Mouse (Mus musculus) spleen, adult 12 weeks (tissue): ENCODE data around the gene Smagp.

Experiments used
- DNase-seq: peaks from one replicate; pipeline ENCODE4 v3.0.0; 2022; ENCODE audit warnings: low spot score

Smagp gene

GRCm38 (mm10) chr15:100665411-100666218, 28.9 kb upstream of the Smagp start:
- DNase-seq, result no peak

- peak; percentile 47 for DNase-seq
These were observed 28.1 kb upstream of the Smagp start for GRCm38 (mm10) chr15:100664813-100665274.

GRCm38 (mm10) chr15:100660805-100661204, 24.1 kb upstream of the Smagp start:
- DNase-seq, result no peak

GRCm38 (mm10) chr15:100660306-100660705, 23.6 kb upstream of the Smagp start:
- no peak for DNase-seq

GRCm38 (mm10) chr15:100655201-100655600, 18.5 kb upstream of the Smagp start:
- no peak for DNase-seq

- DNase-seq, result no peak
These were observed 17.5 kb upstream of the Smagp start for GRCm38 (mm10) chr15:100654271-100654670.

GRCm38 (mm10) chr15:100651610-100652009, 14.9 kb upstream of the Smagp start:
- no peak for DNase-seq

- DNase-seq, result no peak
These were observed 13.4 kb upstream of the Smagp start for GRCm38 (mm10) chr15:100650111-100650510.

- DNase-seq, result no peak
These were observed 9.4 kb upstream of the Smagp start for GRCm38 (mm10) chr15:100646161-100646560.

GRCm38 (mm10) chr15:100642451-100642850, 5.7 kb upstream of the Smagp start:
- no peak for DNase-seq

- DNase-seq, result no peak
These were observed 4.6 kb upstream of the Smagp start for GRCm38 (mm10) chr15:100641226-100641810.

GRCm38 (mm10) chr15:100639972-100640750, 3.4 kb upstream of the Smagp start:
- DNase-seq, result no peak

- DNase-seq, result no peak
These were observed 921 bp upstream of the Smagp start for GRCm38 (mm10) chr15:100637661-100638060.

GRCm38 (mm10) chr15:100635851-100636645, 692 bp downstream of the Smagp start:
- no peak for DNase-seq

GRCm38 (mm10) chr15:100635239-100635638, 1.5 kb downstream of the Smagp start:
- no peak for DNase-seq

GRCm38 (mm10) chr15:100633341-100633740, 3.4 kb downstream of the Smagp start:
- DNase-seq, result no peak

- no peak for DNase-seq
These were observed 4.4 kb downstream of the Smagp start for GRCm38 (mm10) chr15:100632323-100632722.

- no peak for DNase-seq
These were observed 5.1 kb downstream of the Smagp start for GRCm38 (mm10) chr15:100631454-100632170.

- DNase-seq, result no peak
These were observed 6.6 kb downstream of the Smagp start for GRCm38 (mm10) chr15:100630126-100630525.

- DNase-seq, result no peak
These were observed 7.9 kb downstream of the Smagp start for GRCm38 (mm10) chr15:100628797-100629196.

- DNase-seq, result no peak
These were observed 8.9 kb downstream of the Smagp start for GRCm38 (mm10) chr15:100627774-100628370.
